Mouse (Mus musculus) heart, embryonic 16.5 days (tissue): ENCODE results near the gene Snx13. TPM values are rescaled to one million over a fixed set of nuclear protein-coding genes. Genes with fewer than 3 reads are reported as not detected.
A peak's percentile ranks its signal among the peaks of the same experiment; 100 is the strongest.

ENCODE experiments used
- ATAC-seq: fragments of 200-750 bp; cut with Nextera tagmentation; replicated peaks from 2 replicates; pipeline ENCODE4 v1.8.0; 2017; ENCODE audit warnings: moderate number of reproducible peaks; ENCODE audit not compliant: insufficient read depth, low FRiP score; ENCODE audit errors: extremely low read depth
- H3K27ac ChIP-seq: fragments of 300-500 bp; sonication (generic); 2 replicates; pipeline ENCODE4 v1.5.1; 2014; ENCODE audit warnings: mild to moderate bottlenecking, low read length, control low read depth, moderate library complexity
- H3K27me3 ChIP-seq: fragments of 300-500 bp; sonication (generic); 2 replicates; pipeline ENCODE4 v1.6.1; 2014; ENCODE audit warnings: low read length, mixed read lengths; ENCODE audit not compliant: control insufficient read depth, insufficient read depth
- H3K36me3 ChIP-seq: fragments of 300-500 bp; sonication (generic); 2 replicates; pipeline ENCODE4 v1.6.1; 2014; ENCODE audit not compliant: control insufficient read depth, insufficient read depth
- H3K4me1 ChIP-seq: fragments of 300-500 bp; sonication (generic); 2 replicates; pipeline ENCODE4 v1.6.1; 2014; ENCODE audit warnings: low read length, mixed read lengths; ENCODE audit not compliant: control insufficient read depth, insufficient read depth
- H3K4me2 ChIP-seq: fragments of 300-500 bp; sonication (generic); 2 replicates; pipeline ENCODE4 v1.6.1; 2014; ENCODE audit warnings: low read depth, mild to moderate bottlenecking, control low read depth, low read length
- H3K4me3 ChIP-seq: fragments of 300-500 bp; sonication (generic); 2 replicates; pipeline ENCODE4 v1.5.1; 2014; ENCODE audit warnings: mild to moderate bottlenecking, control low read depth, low read length
- H3K9ac ChIP-seq: fragments of 300-500 bp; sonication (generic); 2 replicates; pipeline ENCODE4 v1.6.1; 2014; ENCODE audit warnings: low read length, control low read depth
- H3K9me3 ChIP-seq: fragments of 300-500 bp; sonication (generic); replicated peaks from 2 replicates; pipeline ENCODE4 v1.6.1; 2016; ENCODE audit warnings: low read length; ENCODE audit not compliant: control insufficient read depth
- WGBS: fragments of 180-500 bp; shearing (Covaris S2); extraction: QIAGEN DNeasy Blood & Tissue Kit; methylation state at CpG from one replicate; pipeline ENCODE4 v1.1.7; 2014; 5-methylcytosine and 5-hydroxymethylcytosine counted together
- polyA plus RNA-seq: library from polyadenylated mRNA; unstranded; fragments of >200 nt; fragmentation: Nextera tagmentation; extraction: Ambion mirVana; gene quantifications from 2 replicates; pipeline ENCODE4 v1.2.1, GENCODE M21; 2015

The Snx13 gene
- 33.8 and 36.1 TPM in 2 replicates for polyA plus RNA-seq

DNA sequence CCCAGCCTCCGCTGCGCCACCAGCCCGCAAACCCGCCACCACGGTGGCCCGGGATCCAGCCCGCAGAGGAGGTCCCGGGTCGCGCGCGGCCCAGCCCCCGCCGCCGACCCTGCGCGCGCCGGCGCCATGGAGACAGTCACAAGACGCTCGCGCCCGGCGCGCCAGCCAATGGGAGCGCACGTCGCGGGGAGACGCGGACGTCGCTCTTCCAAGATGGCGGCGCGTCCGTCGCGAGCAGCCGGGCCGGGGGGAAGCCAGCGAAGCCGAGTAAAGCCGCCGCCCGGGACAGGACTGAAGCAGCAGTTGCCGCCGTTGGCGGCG, at the start of gene Snx13:
Gene Snx13, plus strand, starts transcription at position 188 of the 321 bp plus-strand sequence.
- H3K9me3 ChIP-seq: no peaks in the 10 kb centered on the region
- H3K27ac ChIP-seq: peak within 1 kb of the TSS; percentile 97
- ATAC-seq: peak; percentile 97
- H3K9ac ChIP-seq: peak within 1 kb of the TSS; percentile 98
- no peaks in the 10 kb centered on the region for H3K27me3 ChIP-seq
- H3K36me3 ChIP-seq: no peaks in the 10 kb centered on the region
- H3K4me1 ChIP-seq: peaks cover 21% of the 10 kb centered on the region
- WGBS: under 1% methylated on average over 51 of the region's 51 CpGs
- H3K4me3 ChIP-seq: peak within 1 kb of the TSS; percentile 98
- peak within 1 kb of the TSS; percentile 78 for H3K4me2 ChIP-seq

DNA sequence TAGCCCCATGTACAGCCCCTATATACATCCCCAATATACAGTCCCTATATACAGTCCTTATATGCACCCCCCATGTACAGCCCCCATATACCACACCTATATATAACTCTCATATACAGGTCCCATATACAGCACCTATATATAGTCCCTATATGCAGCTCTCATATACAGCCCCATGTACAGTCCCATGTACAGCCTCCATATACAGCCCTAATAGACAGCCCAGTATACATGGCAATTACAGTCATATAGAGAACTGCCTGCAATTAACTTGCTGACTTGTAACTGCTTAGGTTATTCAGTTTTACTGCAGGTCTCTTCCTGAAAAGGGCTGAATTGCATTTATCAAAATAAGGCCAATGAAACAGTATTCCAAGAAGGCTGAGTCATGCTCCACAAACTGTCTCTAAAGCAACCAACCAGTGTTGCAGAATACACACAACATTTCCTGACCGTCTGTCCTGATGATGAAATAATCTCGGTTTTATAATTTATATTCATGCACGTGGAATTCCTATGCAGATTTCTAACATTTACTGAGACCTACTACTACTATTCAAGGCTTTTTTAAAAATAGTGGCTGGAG, 49.3 kb upstream of the Snx13 start:
- Histone ChIP-seq H3K4me2 (no peak overlapping the region), H3K36me3 (no peaks in the 10 kb centered on the region), H3K27ac (no peak overlapping the region), H3K4me3 (no peak overlapping the region), H3K27me3 (no peaks in the 10 kb centered on the region), H3K9me3 (0 out of 2 replicates have a peak, but pooled peaks cover 4% of the 10 kb centered on the region), H3K9ac (no peak overlapping the region), H3K4me1 (no peaks in the 10 kb centered on the region)
- WGBS: 83% methylated on average over 3 of the region's 3 CpGs
- no peak for ATAC-seq

DNA sequence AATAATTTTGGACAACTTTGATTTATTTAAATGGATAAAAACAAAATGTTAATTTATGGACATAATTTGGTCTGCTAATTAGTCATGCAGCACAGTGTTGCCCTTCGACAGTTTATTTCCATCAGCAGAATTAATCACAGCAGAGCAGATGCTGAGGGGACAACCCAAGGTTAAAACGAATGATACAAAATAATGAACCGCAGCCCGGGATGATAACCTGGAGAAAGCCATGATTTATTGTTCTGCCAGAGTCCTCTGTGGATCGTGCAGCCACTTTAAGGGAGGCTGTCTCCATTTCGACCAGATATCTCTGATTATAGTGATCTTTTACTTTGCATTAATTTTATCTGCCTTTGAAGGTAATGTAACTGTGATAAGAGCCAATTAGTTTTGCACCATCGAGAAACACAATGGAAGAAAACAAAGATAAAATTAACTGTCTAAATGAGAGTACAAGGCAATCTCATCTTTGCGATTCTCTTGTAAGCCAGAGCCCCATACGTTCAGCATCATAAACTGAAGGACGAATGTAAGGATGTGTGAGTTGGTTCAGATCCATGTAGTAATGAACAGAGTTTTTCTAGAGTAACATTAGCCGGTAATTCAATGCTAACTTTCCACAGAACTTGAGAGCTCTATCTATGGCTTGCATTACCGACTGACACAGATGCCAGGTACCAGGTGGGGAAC, 48.1 kb upstream of the Snx13 start:
- Histone ChIP-seq H3K27ac (no peak overlapping the region), H3K36me3 (no peaks in the 10 kb centered on the region), H3K27me3 (no peaks in the 10 kb centered on the region), H3K4me3 (no peak overlapping the region), H3K4me1 (no peaks in the 10 kb centered on the region), H3K9ac (no peak overlapping the region), H3K4me2 (no peak overlapping the region), H3K9me3 (0 out of 2 replicates have a peak, but pooled peaks cover 4% of the 10 kb centered on the region)
- no peak for ATAC-seq
- WGBS: 77% methylated on average over 12 of the region's 12 CpGs

DNA sequence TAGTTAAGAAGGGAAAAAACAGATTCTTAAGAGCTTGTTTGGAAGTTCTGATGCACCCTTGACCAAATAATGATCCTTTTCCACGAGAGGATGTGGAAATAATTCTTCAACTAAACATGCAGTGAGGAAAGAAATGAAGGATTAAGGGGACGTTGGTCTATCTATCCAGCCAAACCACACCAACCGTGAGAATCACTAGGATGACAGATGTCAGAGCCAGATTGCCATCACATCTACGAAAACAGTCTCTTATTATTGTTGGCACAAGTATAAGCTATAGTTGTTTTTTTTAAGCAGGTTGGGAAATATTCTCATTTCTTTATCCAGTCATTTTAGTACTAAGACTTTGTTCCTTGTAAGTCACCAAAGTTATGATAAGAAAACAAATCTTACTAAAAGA, 46.7 kb upstream of the Snx13 start:
- ATAC-seq: no peak
- H3K9me3 ChIP-seq: 0 out of 2 replicates have a peak, but pooled peaks cover 4% of the 10 kb centered on the region
- no peak overlapping the region for H3K27ac ChIP-seq
- H3K27me3 ChIP-seq: no peaks in the 10 kb centered on the region
- H3K36me3 ChIP-seq: no peaks in the 10 kb centered on the region
- no peaks in the 10 kb centered on the region for H3K4me1 ChIP-seq
- no peak overlapping the region for H3K4me3 ChIP-seq
- 45% methylated on average over 4 of the region's 4 CpGs for WGBS
- H3K9ac ChIP-seq: no peak overlapping the region
- no peak overlapping the region for H3K4me2 ChIP-seq

DNA sequence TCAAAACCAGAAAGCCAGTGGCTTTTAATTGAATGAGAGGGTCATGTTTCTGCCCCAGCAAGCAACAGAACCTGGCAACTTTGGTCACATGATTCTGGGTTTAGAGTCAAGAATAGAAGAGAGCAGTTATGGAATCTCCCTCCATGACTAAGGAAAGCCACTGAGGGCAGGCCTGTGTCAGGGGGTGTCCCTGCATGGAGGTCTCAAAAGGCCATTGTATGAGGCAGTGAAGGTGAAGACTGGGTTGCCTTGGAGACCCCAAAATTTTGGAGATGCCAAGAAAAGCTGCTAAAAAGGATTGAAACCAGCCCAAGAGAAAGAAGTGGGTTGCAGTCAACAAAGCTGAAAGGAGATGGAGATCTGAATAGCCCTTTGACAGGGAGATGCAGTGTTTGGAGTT, 41.2 kb upstream of the Snx13 start:
- H3K4me1 ChIP-seq: no peaks in the 10 kb centered on the region
- H3K36me3 ChIP-seq: no peaks in the 10 kb centered on the region
- no peak for ATAC-seq
- no peak overlapping the region for H3K27ac ChIP-seq
- no peaks in the 10 kb centered on the region for H3K27me3 ChIP-seq
- no peak overlapping the region for H3K9ac ChIP-seq
- no peak overlapping the region for H3K4me3 ChIP-seq
- H3K9me3 ChIP-seq: no peaks in the 10 kb centered on the region
- H3K4me2 ChIP-seq: no peak overlapping the region

DNA sequence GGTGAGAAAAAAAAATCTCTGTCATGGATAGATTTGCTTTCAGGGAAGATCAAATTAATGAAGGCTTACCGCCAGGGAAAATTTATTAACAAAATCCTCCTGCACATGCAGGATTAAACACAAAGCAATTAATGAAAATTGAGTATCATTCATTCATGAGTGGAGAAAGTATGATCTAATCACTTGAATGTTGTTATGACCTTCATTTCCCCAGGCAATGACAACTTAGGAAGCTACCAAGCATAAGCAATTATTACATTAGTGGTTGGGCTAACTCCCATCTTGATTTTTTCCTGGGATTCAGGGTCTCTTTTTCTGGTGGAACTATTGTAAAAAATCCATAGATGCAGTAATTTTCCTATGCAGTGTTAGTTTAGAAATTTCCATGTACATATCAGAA, 39.1 kb upstream of the Snx13 start:
- H3K9ac ChIP-seq: no peak overlapping the region
- H3K4me2 ChIP-seq: no peak overlapping the region
- no peak overlapping the region for H3K4me3 ChIP-seq
- no peaks in the 10 kb centered on the region for H3K27me3 ChIP-seq
- H3K9me3 ChIP-seq: no peaks in the 10 kb centered on the region
- no peaks in the 10 kb centered on the region for H3K4me1 ChIP-seq
- no peak for ATAC-seq
- H3K36me3 ChIP-seq: no peaks in the 10 kb centered on the region
- WGBS: 89% methylated on average over 1 of the region's 1 CpGs
- no peak overlapping the region for H3K27ac ChIP-seq

DNA sequence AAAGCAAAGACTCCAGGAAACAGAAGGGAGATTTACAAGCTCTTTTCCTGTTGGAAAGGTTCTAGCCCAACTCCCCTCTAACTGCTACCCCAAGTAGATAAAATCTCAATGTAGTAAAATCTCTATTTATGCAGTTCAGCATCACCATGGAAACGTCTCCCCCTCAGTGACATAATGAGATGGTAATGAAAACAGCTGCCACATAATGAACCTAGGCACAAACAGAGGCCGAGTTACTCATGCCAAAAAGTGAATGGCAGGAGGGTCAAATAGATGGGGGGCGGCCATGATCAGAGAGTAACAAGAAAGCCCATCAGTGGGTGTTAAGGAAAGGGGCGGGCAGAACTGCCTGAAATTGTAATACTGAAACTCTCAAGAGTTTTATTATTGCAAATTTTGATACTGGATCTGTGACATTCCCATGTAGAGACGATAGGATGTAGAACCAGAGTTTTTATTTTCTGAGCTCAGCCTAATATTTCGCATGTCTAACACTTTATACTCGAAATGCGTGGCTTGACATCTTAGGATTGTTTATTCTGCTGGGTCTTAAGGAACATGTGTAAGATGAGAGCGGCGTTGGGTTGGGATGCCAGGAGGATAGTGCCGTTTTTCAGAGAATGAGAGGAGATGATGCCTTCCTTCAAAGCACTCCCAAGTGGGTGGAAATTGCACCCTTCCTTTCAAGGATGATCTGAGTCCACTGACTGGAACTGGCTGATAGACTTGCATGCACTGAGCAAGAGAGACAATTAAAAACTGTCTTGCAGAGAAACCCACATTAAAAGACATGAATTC, 38.4 kb upstream of the Snx13 start:
- Histone ChIP-seq H3K4me2 (no peak overlapping the region), H3K4me1 (no peaks in the 10 kb centered on the region), H3K27me3 (no peaks in the 10 kb centered on the region), H3K4me3 (no peak overlapping the region), H3K9ac (no peak overlapping the region), H3K9me3 (no peaks in the 10 kb centered on the region), H3K36me3 (no peaks in the 10 kb centered on the region), H3K27ac (no peak overlapping the region)
- 72% methylated on average over 11 of the region's 11 CpGs for WGBS
- ATAC-seq: no peak

DNA sequence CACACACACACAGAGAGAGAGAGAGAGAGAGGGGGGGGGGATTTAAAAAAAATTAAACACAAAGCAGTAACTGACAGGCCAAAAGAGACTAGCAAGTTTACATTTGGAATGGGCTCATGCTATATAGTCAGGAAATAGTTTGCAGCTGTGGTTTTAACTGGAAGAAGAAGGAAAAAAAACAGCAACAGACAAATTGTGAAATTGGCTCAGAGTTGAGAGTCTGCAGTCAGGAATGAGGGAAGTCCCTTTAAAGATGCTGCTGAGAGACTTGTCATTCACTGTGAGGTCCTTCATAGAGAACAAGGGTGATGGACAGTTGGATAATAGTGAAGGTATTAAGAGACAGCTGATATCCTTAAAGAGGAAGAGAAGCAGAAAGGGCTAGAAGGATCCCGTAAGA, 35.5 kb upstream of the Snx13 start:
- H3K4me2 ChIP-seq: no peak overlapping the region
- no peak overlapping the region for H3K4me3 ChIP-seq
- WGBS: 41% methylated on average over 1 of the region's 1 CpGs
- H3K27ac ChIP-seq: no peak overlapping the region
- H3K27me3 ChIP-seq: no peaks in the 10 kb centered on the region
- no peak overlapping the region for H3K9ac ChIP-seq
- no peaks in the 10 kb centered on the region for H3K9me3 ChIP-seq
- no peaks in the 10 kb centered on the region for H3K36me3 ChIP-seq
- ATAC-seq: no peak
- H3K4me1 ChIP-seq: no peaks in the 10 kb centered on the region

DNA sequence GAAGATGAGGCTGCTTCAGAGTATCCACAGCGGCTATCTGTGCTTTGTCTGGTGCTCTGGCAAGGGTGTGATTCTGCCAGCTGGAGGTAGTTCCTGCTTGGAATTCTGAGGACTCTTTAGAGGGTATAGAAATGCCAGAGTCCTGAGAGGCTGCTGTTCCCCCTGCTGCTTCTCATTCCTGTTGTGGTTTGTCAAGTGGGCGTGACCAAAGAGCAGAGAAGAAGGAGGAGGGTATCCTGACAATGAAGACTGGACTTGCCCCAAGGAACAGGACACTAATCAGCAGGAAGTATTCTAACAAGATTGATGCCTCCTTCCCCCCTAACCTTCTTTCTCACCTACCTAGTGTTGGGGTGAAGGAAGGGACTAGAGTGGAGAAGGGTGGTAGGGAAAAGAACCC, 33.0 kb upstream of the Snx13 start:
- 58% methylated on average over 2 of the region's 2 CpGs for WGBS
- ATAC-seq: no peak

More for the DNA sequence above, 33.0 kb upstream of the Snx13 start:
- H3K9me3 ChIP-seq: no peaks in the 10 kb centered on the region
- no peak overlapping the region for H3K27ac ChIP-seq
- H3K9ac ChIP-seq: no peak overlapping the region
- no peaks in the 10 kb centered on the region for H3K27me3 ChIP-seq
- H3K4me1 ChIP-seq: no peaks in the 10 kb centered on the region
- no peak overlapping the region for H3K4me2 ChIP-seq
- H3K4me3 ChIP-seq: no peak overlapping the region
- H3K36me3 ChIP-seq: no peaks in the 10 kb centered on the region
